Mouse (Mus musculus) adipose tissue, adult 10 weeks (tissue): ENCODE results near the gene Icam2. TPM values are rescaled to one million over a fixed set of nuclear protein-coding genes. Genes with fewer than 3 reads are reported as not detected.

Experiments
- polyA plus RNA-seq: library from polyadenylated mRNA; stranded (reverse); fragments of 350-450 nt; fragmentation: Illumina TruSeq; extraction: RNeasy Lipid Tissue Mini Kit (QIAGEN cat#74804); gene quantifications from one replicate; pipeline ENCODE4 v1.2.3, GENCODE M21; 2014; ENCODE audit warnings: low read depth, low replicate concordance

Gene Icam2
- 16.0 TPM for polyA plus RNA-seq

GRCm38 (mm10) chr11:106387791-106388216 is at the start of gene Icam2:
TSS of gene Icam2 (minus strand) at chr11:106388075.

GRCm38 (mm10) chr11:106365366-106365765 is 22.5 kb downstream of the Icam2 start, which contains the start of gene Prr29:
TSS of gene Prr29 (plus strand) at chr11:106365472.

GRCm38 (mm10) chr11:106353188-106353587 is 34.7 kb downstream of the Icam2 start, which contains the start of gene Scn4a:
TSS of gene Scn4a (minus strand) at chr11:106353288.

Other genes with a start within 250 kb of the Icam2 start
- gene Gm10840, start 227.2 kb downstream of the Icam2 start, polyA plus RNA-seq, result 4.8 TPM
- gene Limd2, start 227.2 kb downstream of the Icam2 start, polyA plus RNA-seq, result 43.2 TPM
- gene Strada, start 185.9 kb downstream of the Icam2 start, polyA plus RNA-seq, result 21.7 TPM
- 76.2 TPM for gene Ccdc47, start 171.7 kb downstream of the Icam2 start, polyA plus RNA-seq
- 43.4 TPM for gene Ddx42, start 171.1 kb downstream of the Icam2 start, polyA plus RNA-seq
- 37.5 TPM for gene Ftsj3, start 132.0 kb downstream of the Icam2 start, polyA plus RNA-seq
- 123 TPM for gene Psmc5, start 131.9 kb downstream of the Icam2 start, polyA plus RNA-seq
- 55.6 TPM for gene Smarcd2, start 115.1 kb downstream of the Icam2 start, polyA plus RNA-seq
- gene Tcam1, start 111.4 kb downstream of the Icam2 start, polyA plus RNA-seq, result 2.4 TPM
- not detected for gene Gh, start 86.2 kb downstream of the Icam2 start, polyA plus RNA-seq
- gene Cd79b, start 73.3 kb downstream of the Icam2 start, polyA plus RNA-seq, result 0.97 TPM
- 0.22 TPM for gene Scn4a, start 34.8 kb downstream of the Icam2 start, polyA plus RNA-seq
- gene Prr29, start 22.6 kb downstream of the Icam2 start, polyA plus RNA-seq, result 5.2 TPM
- 44.1 TPM for gene Ern1, start 99.8 kb upstream of the Icam2 start, polyA plus RNA-seq
- gene Tex2, start 225.3 kb upstream of the Icam2 start, polyA plus RNA-seq, result 35.8 TPM